Mouse (Mus musculus) spleen, adult 2 months (tissue): Measurements from ENCODE around the gene Chchd3.

Source experiments
- CTCF ChIP-seq: fragments of 200-500 bp; IDR thresholded peaks from 2 replicates; pipeline ENCODE4 v1.5.1; 2011; ENCODE audit warnings: mild to moderate bottlenecking, inconsistent platforms; ENCODE audit not compliant: insufficient read depth, insufficient read length, insufficient replicate concordance; ENCODE audit errors: extremely low read depth
- POLR2A ChIP-seq: fragments of 200-500 bp; IDR thresholded peaks from 2 replicates; pipeline ENCODE4 v1.6.1; 2011; ENCODE audit warnings: low read depth, low read length, inconsistent platforms

DNA sequence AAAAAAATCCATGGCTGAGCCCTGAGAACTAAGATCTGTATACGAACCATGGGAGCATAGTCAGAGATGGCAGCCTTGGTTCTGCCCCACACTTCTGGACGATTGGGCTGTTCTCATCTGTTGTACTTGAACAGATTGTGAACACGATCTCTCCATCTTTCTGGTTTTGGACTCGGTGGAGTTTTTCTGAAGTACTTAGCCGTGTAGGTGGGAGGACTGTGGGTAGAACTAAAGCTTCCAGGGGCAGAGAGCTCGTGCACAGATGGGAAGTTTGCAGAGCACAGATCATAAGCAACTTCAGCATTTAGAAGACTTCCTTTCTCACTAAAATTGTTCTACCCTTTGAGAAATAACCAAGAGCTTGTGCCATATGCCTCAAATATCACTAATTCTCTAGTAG is 44.6 kb upstream of the Chchd3 start:
- TF ChIP-seq POLR2A: no peak
- no peak for TF ChIP-seq CTCF
